Mouse (Mus musculus) cerebellum, adult 9-10 months (tissue): Measurements from ENCODE around the gene Heatr4.
"Not testable (repeated sequence)": the region's sequence is repeated elsewhere in the genome, so short reads cannot be mapped to it uniquely, and the experiment has no call there.

Experiments
- DNase-seq: peaks from one replicate; pipeline ENCODE4 v3.0.0; 2022

Gene Heatr4

GRCm38 (mm10) chr12:83984752-83985151 is at the start of gene Heatr4:
Gene Heatr4, minus strand, starts transcription at chr12:83984852.
- DNase-seq, result no peak

DNA sequence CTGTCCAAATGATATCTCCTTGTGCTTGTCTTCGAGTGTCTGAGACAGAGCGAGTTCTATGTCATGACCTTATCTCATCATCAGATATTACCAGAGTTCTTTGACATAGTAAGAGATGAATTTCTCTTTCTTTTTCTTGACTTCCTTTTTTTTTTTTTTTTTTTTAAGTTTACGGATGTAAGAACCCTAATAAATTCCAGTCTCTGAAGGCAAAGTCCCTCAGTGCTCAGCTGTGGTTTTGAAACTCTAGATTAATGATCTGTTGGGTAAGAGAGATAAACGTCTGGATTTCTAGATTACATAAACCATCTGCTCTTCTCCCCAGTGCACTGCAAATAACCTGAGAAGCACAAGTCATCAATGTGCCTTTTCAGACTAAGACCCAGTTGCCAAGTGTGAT is 49.5 kb upstream of the Heatr4 start:
- DNase-seq, result no peak

DNA sequence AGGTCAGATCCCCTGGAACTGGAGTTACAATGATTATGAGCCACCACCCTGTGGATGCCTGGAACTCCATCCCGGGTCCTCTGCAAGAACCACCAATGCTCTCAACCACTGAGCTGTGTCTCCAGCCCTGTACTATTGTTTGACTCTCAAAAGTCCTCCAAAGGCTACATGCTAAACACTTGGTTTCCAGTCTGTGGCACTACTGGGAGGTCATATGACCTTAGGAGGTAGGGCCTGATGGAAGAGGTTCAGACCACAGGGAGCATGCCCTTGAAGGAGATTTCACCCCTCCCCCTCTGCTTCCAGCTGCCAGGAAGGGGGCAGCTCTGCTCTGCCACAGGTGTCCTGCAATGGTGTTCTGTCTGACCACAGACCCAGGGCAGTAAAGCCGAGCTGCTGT is 48.6 kb upstream of the Heatr4 start:
- DNase-seq, result not testable (repeated sequence)

- no peak for DNase-seq
These were observed 48.2 kb upstream of the Heatr4 start for GRCm38 (mm10) chr12:84032854-84033253.

GRCm38 (mm10) chr12:84030659-84031332 is 46.1 kb upstream of the Heatr4 start:
- DNase-seq, result peak; percentile 84

- not testable (repeated sequence) for DNase-seq
These were observed 44.4 kb upstream of the Heatr4 start for GRCm38 (mm10) chr12:84029043-84029442.

- not testable (repeated sequence) for DNase-seq
These were observed 43.7 kb upstream of the Heatr4 start for GRCm38 (mm10) chr12:84028328-84028727.

- DNase-seq, result no peak
These were observed 41.2 kb upstream of the Heatr4 start for GRCm38 (mm10) chr12:84025888-84026287.

DNA sequence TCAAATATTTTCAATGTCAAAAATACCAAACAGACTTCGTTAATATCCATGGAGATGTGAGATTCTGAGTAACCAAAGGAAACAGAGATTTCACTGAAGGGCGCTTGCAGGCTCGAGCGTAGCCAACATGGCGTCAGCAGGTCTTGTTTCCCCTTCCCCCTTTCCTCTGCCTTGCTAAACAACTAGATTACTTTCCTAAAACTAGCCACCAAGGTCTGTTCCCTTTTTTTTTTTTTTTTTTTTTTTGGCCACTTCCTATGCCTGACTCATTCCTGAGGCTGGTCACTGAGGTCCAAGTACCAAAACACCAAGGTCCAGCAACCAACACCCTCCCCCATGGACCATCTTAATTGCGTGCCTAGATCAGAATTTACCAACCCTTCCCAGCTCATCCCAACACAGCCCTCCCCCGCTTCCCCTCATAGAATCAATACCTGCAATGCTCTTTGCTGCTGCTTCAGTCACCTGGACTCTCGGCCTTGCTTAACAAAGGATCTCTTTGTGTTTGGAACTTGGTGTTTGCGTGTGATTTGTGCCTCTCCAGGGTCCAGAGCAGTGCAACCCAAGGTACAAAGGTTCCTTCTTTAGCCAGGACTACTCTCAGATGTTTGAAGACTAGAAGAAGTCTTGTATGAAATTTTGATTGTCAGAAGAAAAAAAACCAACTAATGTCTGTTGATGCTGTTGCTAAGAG is 38.5 kb upstream of the Heatr4 start:
- no peak for DNase-seq

- not testable (repeated sequence) for DNase-seq
These were observed 37.6 kb upstream of the Heatr4 start for GRCm38 (mm10) chr12:84022266-84022665.

DNA sequence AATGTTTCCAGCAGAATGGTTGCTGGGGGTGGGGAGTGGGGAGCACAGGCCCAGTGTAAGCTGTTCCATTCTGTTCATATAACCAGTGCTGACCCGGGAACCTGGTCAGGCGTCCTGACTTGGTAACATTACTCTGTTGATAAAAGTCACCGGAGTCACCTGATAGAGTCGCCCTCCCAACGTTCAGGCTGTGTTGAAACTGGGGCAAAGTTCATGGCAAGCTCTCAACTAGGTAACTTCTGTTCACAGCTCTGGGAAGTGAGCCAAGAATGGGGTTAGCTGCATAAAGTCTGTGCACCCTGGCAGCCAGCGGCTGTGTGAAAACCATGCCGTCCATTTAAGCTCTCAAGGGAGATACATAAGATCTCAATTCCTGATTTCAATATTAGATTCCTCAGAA is 35.9 kb upstream of the Heatr4 start:
- DNase-seq, result not testable (repeated sequence)

GRCm38 (mm10) chr12:84013701-84014100 is 29.0 kb upstream of the Heatr4 start:
- DNase-seq, result no peak

DNA sequence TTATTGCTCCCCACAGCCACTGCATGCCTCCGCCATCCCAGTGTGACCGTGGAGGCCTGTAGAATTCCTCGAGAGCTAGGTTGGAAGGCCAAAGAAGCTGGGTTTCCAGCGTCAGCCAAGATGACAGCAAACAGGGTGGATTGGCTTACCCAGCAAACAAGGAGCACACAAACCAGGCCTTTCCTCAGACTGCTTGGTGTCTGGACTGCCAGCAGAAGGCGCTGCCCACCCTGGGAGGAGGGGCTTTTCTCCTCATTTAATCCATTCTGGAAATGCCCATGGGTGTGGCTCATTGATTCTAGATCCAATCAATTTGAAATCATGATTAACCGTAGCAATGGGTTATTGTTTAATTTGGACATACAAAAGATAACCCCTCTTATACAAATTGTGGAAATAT is 28.5 kb upstream of the Heatr4 start:
- no peak for DNase-seq

- DNase-seq, result peak; percentile 80
These were observed 26.8 kb upstream of the Heatr4 start for GRCm38 (mm10) chr12:84011251-84012040.

DNA sequence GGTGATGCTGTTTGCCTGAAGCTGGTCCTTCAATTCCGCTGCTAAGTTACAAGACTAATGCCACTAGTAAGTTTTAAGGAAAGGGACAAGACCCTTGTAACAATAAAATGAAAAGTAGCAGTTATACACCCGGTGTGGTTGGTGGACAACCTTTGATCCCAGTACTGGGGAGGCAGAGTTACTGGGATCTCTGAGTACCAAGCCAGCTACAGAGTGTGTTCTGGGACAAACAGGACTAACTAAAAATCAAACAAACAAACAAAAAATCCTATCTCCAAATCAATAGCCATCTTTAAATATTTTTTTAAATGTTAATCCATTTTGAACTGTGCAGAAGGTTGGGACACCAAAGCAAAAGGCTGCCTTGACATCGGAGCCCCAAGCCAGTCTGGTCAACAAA is 25.5 kb upstream of the Heatr4 start:
- DNase-seq, result no peak

DNA sequence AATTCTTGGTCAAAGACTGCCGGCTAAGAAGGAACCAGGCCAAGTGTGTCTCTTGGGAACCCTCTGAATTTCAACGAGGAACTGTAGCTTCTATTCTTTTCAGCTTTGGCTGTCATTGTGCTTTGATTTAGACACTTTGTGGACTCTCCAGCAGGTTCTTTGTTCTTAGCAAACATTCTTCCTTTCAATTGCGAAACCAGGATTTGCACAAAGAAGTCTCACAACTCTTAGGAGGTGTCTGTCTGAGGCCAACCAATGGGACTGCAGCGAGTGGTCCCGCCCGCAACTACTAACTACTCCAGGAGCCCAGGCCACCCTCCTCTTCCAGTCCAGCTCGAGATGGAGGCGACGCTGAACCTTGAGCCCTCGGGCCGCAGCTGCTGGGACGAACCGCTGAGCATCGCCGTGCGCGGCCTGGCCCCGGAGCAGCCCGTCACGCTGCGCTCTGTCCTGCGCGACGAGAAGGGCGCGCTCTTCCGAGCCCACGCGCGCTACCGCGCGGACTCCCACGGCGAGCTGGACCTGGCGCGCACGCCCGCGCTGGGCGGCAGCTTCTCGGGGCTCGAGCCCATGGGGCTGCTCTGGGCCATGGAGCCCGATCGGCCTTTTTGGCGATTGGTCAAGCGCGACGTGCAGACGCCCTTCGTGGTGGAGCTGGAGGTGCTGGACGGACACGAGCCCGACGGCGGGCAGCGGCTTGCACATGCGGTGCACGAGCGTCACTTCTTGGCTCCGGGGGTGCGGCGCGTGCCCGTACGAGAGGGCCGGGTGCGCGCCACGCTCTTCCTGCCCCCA is 24.7 kb upstream of the Heatr4 start, which contains the start of gene Acot1:
Acot1 (plus strand) TSS at position 320 of the 795 bp plus-strand sequence.
- DNase-seq, result peak; percentile 34

DNA sequence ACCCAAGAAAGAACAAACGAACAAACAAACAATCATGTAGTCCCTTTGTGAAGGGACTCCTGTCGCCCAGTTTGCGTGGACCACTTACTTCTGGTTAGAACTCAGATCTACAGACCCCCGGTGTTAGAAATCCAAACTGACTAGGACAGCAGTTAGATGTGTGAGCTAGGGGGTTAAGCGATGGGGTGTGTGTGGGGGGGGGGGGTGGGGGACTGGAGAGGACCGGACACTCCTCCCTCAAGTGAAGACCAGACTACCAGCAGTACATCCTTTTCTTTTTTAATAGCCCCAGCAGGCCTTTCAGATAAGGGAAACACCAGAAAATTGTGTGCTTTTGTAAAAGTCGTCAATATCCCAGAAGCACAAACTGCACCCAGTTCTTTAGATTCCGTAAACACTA is 24.1 kb upstream of the Heatr4 start:
- DNase-seq, result no peak

- no peak for DNase-seq
These were observed 23.6 kb upstream of the Heatr4 start for GRCm38 (mm10) chr12:84008251-84008650.

GRCm38 (mm10) chr12:84003866-84004265 is 19.2 kb upstream of the Heatr4 start:
- DNase-seq, result no peak

- no peak for DNase-seq
These were observed 15.8 kb upstream of the Heatr4 start for GRCm38 (mm10) chr12:84000418-84000817.

- not testable (repeated sequence) for DNase-seq
These were observed 14.6 kb upstream of the Heatr4 start for GRCm38 (mm10) chr12:83999237-83999636.

GRCm38 (mm10) chr12:83998341-83999107 is 13.9 kb upstream of the Heatr4 start:
- no peak for DNase-seq
